Mouse (Mus musculus) myocyte (in vitro differentiated cells): ENCODE measurements around the gene Cd151.

Experiments
- E2F4 ChIP-seq: IDR thresholded peaks from one replicate; pipeline ENCODE4 v1.6.1; 2011; ENCODE audit warnings: mild to moderate bottlenecking, control low read depth, moderate library complexity; ENCODE audit not compliant: insufficient read depth
- MYOG ChIP-seq, 3 experiments: IDR thresholded peaks; one replicate each; pipeline ENCODE4 v1.6.1; 2011; ENCODE audit warnings: control low read depth in 2 of 3, low read depth in 2 of 3, mild to moderate bottlenecking in 2 of 3; ENCODE audit not compliant: insufficient read length in 2 of 3, control insufficient read depth in 1 of 3, insufficient read depth in 1 of 3
- POLR2A ChIP-seq: IDR thresholded peaks from one replicate; pipeline ENCODE4 v1.6.1; 2011; ENCODE audit warnings: low read depth, mild to moderate bottlenecking, control low read depth, moderate library complexity; ENCODE audit not compliant: insufficient read length
- POLR2AphosphoS2 ChIP-seq: IDR thresholded peaks from one replicate; pipeline ENCODE4 v1.6.1; 2011; ENCODE audit warnings: low read depth, control low read depth; ENCODE audit not compliant: insufficient read length
- REST ChIP-seq: IDR thresholded peaks from one replicate; pipeline ENCODE4 v1.6.1; 2011; ENCODE audit warnings: mild to moderate bottlenecking, control low read depth, moderate library complexity; ENCODE audit not compliant: insufficient read depth, insufficient read length
- SRF ChIP-seq: IDR thresholded peaks from one replicate; pipeline ENCODE4 v1.6.1; 2011; ENCODE audit warnings: low read depth; ENCODE audit not compliant: control insufficient read depth, insufficient read length
- USF1 ChIP-seq: IDR thresholded peaks from one replicate; pipeline ENCODE4 v1.6.1; 2011; ENCODE audit warnings: low read depth, mild to moderate bottlenecking, control low read depth, moderate library complexity

DNA sequence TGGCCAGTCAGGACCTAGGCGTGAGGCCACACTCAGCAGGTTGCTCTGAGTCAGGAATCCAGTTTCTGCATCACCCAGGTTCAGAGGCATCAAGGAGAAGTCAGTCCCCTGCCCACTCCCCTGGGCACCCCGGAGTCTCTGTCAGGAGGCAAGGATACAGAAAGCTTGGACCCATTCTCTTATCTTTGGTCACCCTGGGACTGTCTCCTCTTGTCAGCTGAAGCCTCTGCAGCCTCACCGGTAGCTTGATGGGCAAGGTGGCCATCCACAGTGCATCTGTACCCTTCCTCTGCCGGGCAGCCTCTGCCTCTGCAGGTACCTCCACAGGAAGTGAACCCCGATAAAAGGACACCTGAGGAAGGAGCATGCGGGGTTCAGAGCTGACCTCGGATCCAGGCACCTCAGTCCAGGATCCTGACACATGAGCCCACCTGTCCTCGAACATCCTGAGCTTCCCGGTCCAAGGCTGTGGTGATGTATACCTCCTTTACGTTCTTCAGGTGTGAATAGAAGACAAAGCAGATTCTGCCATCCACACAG is 28.0 kb upstream of the Cd151 start:
- TF ChIP-seq POLR2A, result no peak
- TF ChIP-seq REST, result no peak
- no peak for TF ChIP-seq POLR2AphosphoS2
- no peak for TF ChIP-seq USF1
- TF ChIP-seq MYOG (IDR thresholded peaks at IDR 0.05; ENCODE audit: control insufficient read depth in 1 of 3, insufficient read depth in 1 of 3, insufficient read length in 2 of 3, low read depth in 2 of 3), result no peak
- TF ChIP-seq SRF, result no peak
- no peak for TF ChIP-seq E2F4
